Mouse (Mus musculus): Measurements from ENCODE around the gene Gm49369. TPM values are rescaled to one million over a fixed set of nuclear protein-coding genes. Genes with fewer than 3 reads are reported as not detected.
"Not testable (repeated sequence)": the region's sequence is repeated elsewhere in the genome, so short reads cannot be mapped to it uniquely, and the experiment has no call there.

The Gm49369 gene
- total RNA-seq, 4 experiments from 2014 or later = 9.0 to 16.1 (median 11.0) TPM

DNA sequence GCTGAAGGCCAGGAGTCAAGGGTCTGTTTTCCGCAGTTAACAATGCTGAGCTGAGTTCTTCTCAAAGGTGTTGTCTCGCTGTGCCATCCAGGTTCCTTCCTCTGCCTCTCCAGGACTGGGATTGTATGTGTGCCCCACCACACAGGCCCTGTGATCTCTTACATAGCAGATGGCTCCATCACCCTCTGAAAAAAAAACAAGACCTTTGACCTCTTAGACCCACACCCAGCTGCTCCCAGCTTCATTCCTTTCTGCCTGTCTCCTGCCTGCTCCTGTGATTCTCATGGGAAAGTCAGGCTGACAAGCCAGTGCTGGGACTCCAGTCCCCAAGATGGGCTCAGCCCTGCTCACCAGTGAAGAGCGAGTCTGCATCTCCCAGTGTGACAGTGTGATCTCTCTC, 54.0 kb downstream of the Gm49369 start:
- DNase-seq = no peak

DNA sequence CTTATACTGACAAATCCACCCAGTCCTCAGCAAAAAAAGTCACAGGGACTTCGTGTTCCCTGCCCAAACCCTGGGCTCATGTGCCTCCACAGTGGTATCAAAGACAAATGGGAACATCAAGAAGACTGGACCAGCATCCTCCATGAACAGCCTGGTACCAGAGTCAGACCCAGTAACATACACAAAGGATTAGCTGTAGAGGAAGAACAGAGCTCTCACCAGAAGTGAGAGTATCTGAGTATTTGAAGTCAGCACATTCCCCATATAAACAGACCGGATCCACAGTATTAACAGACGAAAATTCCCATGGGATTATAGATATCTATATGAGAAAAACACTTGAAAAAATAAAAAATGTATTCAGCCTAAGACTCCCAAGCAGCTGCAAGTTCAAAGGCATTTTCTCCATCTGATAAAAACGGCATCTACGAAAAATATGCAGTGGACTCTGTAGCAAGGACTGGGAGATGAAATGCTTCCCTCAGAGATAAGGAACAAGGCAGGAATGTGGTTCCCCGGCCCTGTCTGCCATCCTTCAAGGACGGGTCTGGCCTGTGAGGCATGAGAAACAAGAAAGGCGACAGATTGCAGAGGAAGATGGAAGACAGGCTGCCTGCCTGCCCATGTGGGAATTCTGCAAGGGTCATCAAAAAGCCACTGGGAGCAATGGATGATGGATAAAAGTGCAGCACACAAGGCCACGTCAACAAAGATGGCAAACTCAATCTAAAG, 55.6 kb downstream of the Gm49369 start:
- DNase-seq = peak; percentile 39

DNA sequence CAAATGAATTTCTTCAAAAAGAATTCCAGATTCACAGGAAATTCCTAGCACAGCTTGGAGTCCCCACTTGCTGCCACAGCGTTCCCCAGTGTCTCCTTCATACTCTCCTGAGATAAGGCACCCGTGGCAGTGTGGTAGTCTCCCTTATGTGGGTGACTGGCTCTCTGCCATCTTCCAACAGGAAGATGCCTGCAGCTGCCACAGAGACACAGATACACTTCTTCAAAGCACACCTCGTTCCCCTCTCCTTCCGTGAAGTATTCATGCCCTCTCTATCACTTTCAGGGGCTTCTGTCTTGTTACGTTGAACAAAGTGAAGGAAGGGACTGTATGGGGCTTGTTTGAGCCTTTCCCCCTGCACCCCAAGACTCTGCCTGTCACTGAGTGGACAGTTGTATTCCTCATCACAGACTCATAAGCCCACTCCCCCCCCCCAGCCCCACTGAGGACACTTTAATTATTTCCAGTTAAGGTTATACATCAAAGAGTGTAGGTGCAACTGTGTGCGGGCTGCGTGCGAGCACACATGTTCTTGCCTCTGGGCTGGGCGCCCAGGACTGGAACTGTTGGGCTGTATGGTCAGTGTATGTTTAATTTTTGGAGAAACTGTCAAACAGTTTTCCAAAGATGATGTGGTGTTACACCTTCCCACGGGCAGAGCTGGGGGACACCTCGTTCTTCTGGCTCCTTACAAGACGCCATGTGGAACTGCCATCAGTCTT, 58.9 kb downstream of the Gm49369 start:
- DNase-seq = no peak

DNA sequence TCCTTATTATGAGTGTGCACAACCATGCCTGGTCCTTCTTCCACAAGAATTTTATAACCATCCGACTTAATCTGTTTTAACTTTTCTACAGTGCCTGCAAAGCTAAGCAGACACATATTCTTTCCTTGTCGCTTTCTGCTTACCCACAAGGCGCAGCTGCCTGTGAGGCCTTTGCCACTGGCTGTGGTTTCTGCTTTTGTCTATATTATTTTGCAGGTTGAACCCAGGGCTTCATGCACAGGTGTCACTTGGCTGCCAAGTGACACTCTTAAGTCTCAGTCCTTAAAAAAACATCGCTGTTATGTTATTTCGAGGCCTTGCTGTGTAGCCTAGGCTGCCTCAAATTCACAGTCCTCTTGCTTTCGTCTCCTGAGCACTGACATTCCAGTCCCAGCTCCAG, 59.8 kb downstream of the Gm49369 start:
- DNase-seq = no peak

DNA sequence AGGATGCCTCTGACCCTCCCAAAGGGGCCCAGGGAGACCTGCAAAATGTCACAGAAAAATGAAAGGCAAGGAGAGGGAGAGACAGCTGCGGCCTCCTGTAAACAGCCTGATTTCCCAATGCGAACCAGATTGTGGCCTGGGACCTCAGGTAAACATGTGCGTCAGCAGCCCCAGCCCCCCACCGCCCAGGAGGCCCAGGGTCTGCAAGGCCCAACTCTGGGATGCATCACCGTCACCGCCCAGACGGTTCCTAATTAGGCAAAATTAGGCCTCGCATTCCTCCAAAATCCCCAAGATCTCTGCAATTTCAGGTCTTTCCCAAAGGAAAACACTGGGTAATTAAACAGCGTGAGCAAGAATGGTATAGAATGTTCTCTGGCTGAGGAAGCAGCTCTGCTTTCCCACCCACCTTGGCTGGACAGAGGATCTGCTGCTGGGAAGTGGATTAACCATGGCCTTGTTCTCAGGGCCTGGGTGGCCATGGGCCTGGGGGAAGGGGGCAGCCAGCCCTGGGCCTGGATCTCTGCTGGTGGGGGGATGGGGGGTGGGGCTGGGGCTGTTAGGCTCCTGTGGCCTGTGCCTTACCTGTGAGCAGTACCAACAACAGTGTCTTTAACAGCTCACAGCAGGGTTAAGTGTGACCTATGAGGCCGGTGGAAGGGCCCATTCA, 60.7 kb downstream of the Gm49369 start:
- DNase-seq = not testable (repeated sequence)

Other genes with a start within 250 kb of the Gm49369 start
- gene Gm39115, start 246.6 kb downstream of the Gm49369 start, total RNA-seq (2022) = not detected
- gene Gm45337, start 238.1 kb downstream of the Gm49369 start, total RNA-seq (2022) = not detected
- gene Gm29735, start 225.6 kb downstream of the Gm49369 start, total RNA-seq (2022) = not detected
- gene Gm4553, start 216.9 kb downstream of the Gm49369 start, total RNA-seq (2022) = not detected
- not detected for gene Krtap5-2, start 206.7 kb downstream of the Gm49369 start, total RNA-seq (2022)
- gene Gm10153, start 192.3 kb downstream of the Gm49369 start, total RNA-seq (2022) = not detected
- not detected for gene Krtap5-3, start 181.3 kb downstream of the Gm49369 start, total RNA-seq (2022)
- not detected for gene Gm7579, start 170.8 kb downstream of the Gm49369 start, total RNA-seq (2022)
- not detected for gene Krtap5-5, start 152.7 kb downstream of the Gm49369 start, total RNA-seq (2022)
- not detected for gene Gm40460, start 141.6 kb downstream of the Gm49369 start, total RNA-seq (2022)
- not detected for gene Gm2431, start 124.3 kb downstream of the Gm49369 start, total RNA-seq (2022)
- not detected for gene Gm4559, start 108.3 kb downstream of the Gm49369 start, total RNA-seq (2022)
- gene Krtap5-1, start 85.5 kb downstream of the Gm49369 start, total RNA-seq (2022) = not detected
- not detected for gene Krtap5-4, start 79.1 kb downstream of the Gm49369 start, total RNA-seq (2022)
- 1 to 10 TPM; 2.7 to 7.8 (median 5.3) TPM for gene Ifitm10, start 8.9 kb downstream of the Gm49369 start, total RNA-seq (2022)
- 1,000 to 10,000 TPM in 2 of 4 experiments, 100 to 1,000 TPM in 2; 808 to 1,559 (median 1,212) TPM for gene Ctsd, start 5.4 kb upstream of the Gm49369 start, total RNA-seq (2022)
- gene Syt8, start 52.2 kb upstream of the Gm49369 start, total RNA-seq (2022) = 1 to 10 TPM in 1 of 4 experiments, not detected in 3; 1.2 TPM
- gene Tnni2, start 59.1 kb upstream of the Gm49369 start, total RNA-seq (2022) = 1 to 10 TPM in 1 of 4 experiments, under 1 TPM in 3; 0.43 to 1.1 (median 0.85) TPM
- gene Lsp1, start 78.1 kb upstream of the Gm49369 start, total RNA-seq (2022) = 10 to 100 TPM; 18.1 to 31.9 (median 21.4) TPM
- gene Tnnt3, start 116.2 kb upstream of the Gm49369 start, total RNA-seq (2022) = 1 to 10 TPM in 3 of 4 experiments, not detected in 1; 1.1 to 1.5 (median 1.3) TPM
- 10 to 100 TPM in 1 of 4 experiments, 1 to 10 TPM in 3; 2.2 to 13.7 (median 4.8) TPM for gene Mrpl23, start 150.0 kb upstream of the Gm49369 start, total RNA-seq (2022)

All from adrenal gland, adult 8-10 months (tissue).